Mouse (Mus musculus) 416B (cell line): ENCODE measurements at regions not wholly inside any gene's neighbourhood (a gene's known extent, or its start where the extent isn't known, plus 50 kb on each side); places are given as distances from the start of the nearest gene placed in this dataset.

Source experiments
- DNase-seq: peaks from one replicate; pipeline ENCODE4 v3.0.0; 2011; ENCODE audit warnings: low read depth

DNA sequence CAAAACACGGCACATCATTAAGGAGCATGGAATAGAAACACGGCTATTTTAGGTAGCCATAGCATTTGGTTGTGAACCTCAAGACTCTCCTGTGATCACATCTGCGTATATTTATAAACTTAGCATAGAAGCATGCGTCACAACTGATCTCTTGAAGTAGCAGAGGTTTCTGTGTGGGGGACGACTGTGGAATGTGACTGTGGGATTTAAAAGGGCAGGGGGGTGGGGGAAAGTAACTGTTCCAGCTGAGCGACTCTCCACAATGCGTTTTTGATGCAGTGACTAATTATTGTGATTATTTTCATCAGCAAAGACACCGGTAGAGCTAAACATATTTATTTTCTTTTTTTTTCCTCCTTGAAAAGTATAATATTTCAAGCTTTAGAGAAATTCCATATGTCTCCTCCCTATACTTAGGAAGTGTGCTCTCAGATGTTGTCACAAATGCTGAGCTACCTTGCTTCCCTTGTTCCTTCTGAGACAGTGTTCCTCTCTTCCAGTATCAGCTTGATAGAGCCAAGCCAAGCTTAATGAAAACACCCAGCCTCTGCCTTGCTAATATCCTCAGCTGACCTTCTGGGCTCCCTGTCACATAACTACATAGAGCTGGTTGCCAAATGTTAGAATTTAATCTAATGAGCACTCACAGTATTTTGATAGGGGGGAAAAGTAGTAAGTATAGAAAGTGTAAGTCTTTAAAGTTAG is 75.0 kb upstream of the Magi3 start:
- no peak for DNase-seq

DNA sequence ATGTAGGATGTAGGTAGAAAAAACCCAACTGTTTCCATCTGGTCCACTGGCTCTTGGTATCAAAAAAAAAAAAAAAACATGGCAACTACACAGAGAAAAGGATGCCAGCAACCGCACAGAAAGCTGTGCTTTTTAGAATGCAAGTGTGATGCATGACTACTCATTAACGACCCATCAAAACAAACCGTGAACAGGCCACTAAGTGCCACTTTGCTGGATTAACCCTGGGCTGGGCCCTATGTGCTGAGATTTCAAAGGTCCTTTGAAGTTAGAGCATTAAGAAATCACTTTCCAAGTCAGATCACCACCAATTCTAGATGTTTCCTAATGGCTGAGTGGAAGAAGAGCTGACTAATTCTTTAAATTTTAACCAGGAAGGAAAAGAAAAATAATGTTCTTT is 73.7 kb upstream of the Magi3 start:
- no peak for DNase-seq

DNA sequence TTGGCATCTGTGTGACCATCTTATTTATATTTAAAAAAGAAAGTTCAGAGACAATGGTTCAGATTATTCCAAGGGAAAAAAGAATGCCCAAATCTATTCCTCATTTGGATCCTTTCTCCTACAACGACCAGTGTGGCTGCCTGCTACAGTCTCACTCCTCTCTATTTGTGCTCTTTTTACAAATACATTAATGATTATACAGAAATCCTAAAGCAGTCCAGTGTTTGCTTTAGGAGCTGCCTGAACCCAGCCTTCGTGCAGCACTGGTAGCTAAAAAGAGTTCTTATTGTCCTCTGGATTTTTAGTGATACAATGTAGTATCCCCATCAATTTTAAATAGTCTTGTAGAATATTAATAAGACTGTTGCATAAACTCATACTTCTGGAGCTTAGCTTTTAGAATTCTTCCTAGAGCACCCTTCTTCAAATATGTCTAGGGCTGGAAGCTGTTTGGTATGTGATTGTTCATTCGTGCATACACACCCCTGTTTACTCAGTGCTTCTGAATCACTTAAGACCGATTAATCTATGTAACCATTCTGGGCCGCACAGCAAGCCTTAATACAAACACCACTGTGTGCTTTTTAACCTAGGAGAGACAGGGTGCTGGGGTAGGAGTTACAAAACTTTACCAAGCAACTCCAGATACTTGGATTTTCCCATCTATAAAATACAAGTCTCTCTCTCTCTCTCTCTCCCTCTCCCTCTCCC is 69.0 kb upstream of the Magi3 start:
- no peak for DNase-seq

DNA sequence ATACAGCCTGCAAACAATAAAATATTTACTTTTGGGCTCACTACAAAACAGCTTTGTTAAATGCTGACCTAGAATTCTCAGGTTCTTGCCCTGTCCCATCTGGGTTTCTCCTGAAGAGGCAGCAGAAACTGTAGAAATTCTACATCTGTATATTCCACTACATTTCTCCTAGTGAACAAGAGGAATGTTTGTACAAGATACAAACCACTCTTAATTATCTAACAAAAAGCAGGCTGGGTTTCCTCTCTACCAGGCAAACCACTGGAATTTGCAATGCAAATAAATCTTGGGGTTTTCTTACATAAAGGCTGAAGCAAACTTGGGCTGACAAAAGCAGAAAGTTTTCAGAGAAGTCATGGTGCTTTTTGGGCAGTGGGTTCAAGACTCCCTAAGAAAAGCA is 67.7 kb upstream of the Magi3 start:
- DNase-seq = no peak

DNA sequence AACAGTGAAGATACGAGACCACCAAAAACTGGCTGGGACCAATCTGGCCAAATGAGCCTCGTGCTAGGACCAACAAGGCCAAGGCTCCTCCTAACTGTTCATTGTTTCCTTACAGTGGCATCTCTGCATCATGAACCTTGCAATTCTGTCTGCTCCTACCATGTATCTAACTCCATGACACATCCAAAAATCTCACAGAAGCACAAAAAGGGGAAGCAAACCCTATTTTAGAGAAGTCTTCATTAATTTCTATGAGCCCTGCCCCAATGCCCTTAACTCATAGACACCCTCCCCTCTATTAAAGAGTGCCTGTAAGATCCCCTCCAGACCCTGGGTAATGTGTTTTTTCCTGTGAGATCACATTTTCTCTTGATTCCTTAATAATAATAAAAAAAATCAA is 64.8 kb upstream of the Magi3 start:
- DNase-seq = peak; percentile 8

DNA sequence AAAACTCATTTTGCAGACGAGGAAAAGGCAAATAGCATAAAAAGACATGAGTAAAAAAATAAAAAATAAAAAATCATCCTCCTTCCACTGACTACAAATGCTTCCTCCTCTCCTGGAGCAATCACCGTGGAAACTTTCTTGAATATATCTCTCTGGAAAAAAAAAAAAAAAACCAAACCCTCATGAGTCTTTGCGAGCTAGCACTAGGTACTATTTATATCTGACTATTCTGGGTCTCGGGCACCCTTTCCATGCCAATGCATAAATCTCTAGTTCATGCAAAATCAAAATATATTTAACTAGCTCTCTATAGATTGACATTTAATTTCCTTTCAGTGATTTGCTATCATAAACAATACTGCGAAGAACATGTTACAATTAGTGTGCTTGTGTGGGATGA is 63.7 kb upstream of the Magi3 start:
- DNase-seq = no peak

DNA sequence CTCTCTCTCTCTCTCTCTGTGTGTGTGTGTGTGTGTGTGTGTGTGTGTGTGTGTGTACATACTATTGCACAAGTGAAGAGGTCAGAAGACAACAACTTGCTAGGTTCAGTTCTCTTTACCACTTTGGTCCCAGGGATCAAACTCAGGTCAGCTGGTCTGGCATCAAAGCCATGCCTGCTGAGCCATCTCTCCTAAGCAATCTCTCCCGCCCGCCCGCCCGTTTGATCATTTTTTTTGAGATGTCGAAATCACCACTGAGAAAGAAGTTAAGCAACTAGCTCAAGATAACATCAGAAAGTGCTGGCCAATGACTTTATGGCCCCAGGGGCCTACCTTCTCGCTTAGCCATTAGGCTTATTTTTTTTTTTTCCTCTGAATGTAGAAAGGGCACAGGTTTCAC is 59.3 kb upstream of the Magi3 start:
- peak; percentile 81 for DNase-seq

DNA sequence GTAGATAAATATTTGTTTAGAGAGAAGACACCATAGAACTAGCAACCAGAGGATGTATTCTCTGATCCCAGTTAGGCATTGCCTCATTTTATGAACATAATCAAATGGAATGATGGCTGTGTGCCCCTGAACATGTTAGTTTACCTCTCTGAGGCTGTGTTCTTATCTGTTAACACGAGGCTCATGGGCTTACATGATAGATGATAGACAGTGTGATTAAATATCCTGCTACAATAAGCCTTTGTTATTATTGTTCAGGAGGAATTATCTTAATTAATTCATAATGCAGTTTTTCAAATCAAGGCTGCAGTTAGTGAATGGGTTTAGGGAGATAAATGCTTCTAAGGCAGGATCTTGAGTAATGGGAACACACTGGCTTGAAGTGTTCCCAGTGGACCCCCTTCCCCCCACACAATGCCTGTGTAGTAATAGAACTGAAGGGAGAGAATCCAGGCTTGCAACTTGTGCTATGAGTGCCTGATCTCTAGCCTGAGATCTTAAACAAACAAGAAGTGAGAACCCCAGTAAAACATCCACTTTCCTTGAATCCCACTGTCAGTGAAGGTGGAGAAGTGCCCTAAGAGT is 54.6 kb upstream of the Magi3 start:
- DNase-seq = no peak

DNA sequence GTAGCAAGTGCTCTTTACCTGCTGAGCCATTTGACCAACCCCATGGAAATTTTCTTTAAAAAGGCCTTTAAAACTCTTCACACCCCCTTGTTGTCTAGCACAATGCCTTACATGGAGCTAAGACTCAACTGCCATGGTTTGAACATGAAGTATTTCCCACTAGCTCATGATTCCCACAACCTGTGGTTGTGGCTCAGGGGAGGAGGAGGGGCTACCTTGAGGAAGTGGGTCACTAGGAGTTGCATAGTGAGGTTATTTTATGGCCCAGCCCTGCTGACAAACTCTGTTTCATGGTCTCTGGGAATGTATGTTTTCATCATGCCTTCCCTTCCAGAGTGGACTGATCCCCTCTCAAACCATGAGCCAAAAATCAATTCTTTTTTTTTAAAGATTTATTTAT is 53.9 kb upstream of the Magi3 start:
- DNase-seq = peak; percentile 11
